Mouse (Mus musculus) layer of hippocampus, adult 2 months (tissue): ENCODE results near the gene Nod1. TPM values are rescaled to one million over a fixed set of nuclear protein-coding genes. Genes with fewer than 3 reads are reported as not detected.

Experiments used
- DNase-seq, 2 experiments: peaks; one replicate each; pipeline ENCODE4 v3.0.0; 2022; ENCODE audit warnings: low spot score in 2 of 2
- H3K27ac ChIP-seq: fragments of 200-600 bp; 2 replicates; pipeline ENCODE4 v1.8.1; 2022
- H3K4me3 ChIP-seq: fragments of 200-600 bp; 2 replicates; pipeline ENCODE4 v1.8.1; 2022; ENCODE audit warnings: mild to moderate bottlenecking
- CTCF ChIP-seq: fragments of 200-600 bp; conservative IDR thresholded peaks from 2 replicates; pipeline ENCODE4 v1.8.1; 2022; ENCODE audit warnings: antibody characterized with exemption, mild to moderate bottlenecking, moderate library complexity
- total RNA-seq, 2 experiments: library from RNA; stranded (reverse); gene quantifications; 2 replicates each; pipeline ENCODE4 v1.2.3; 2021

Gene Nod1
- total RNA-seq, 2 experiments from 2014 or later: 4.9 TPM

GRCm38 (mm10) chr6:54886195-54886594 lies 86.2 kb downstream of the Nod1 start:
- Histone ChIP-seq H3K4me3 (no peak overlapping the region), H3K27ac (no peak overlapping the region)
- no peak for DNase-seq
- TF ChIP-seq CTCF: no peak

DNA sequence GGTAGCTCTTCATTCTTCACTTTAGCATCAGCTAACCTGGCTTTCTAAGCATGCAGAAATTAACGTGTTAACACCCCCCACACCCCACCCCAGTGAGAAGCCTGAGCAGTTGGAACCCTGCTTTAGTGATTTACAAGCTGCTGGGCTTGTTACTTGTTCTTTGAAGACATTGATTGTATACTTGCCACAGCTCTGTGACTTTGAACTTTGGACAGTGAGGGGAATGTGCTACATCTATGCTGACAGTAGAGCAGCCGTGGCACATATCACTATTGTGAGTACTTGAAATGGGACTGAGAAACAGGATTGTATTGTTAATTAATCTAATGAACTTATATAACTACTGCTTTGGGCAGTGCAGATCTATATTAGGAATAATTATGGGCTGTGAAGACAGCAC lies 89.0 kb downstream of the Nod1 start:
- TF ChIP-seq CTCF: no peak
- Histone ChIP-seq H3K4me3 (no peak overlapping the region), H3K27ac (no peak overlapping the region)
- no peak for DNase-seq

DNA sequence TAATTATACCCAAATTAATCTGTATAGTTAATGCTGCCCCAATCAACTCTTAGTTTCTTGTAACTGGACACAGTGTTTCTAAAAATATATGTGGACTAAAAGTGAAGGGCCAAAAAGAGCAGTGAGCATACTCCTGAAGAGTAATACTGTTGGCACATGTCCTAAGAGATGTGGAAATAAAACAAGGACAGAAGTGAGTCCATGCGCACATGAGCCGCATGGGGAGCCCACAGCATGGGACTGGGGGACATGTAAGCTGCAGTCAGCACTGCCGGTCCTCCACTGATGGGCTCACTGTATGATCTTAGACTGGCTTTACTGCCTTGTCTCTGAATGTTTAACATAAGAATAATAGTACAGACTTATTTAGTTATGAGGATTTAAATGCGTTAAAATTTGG lies 92.3 kb downstream of the Nod1 start:
- no peak overlapping the region for H3K27ac ChIP-seq
- no peak for DNase-seq
- H3K4me3 ChIP-seq: no peak overlapping the region
- no peak for TF ChIP-seq CTCF

GRCm38 (mm10) chr6:54878546-54878945 lies 93.9 kb downstream of the Nod1 start:
- DNase-seq: no peak
- no peak overlapping the region for H3K4me3 ChIP-seq
- no peak overlapping the region for H3K27ac ChIP-seq
- TF ChIP-seq CTCF: no peak

GRCm38 (mm10) chr6:54877651-54878050 lies 94.8 kb downstream of the Nod1 start:
- Histone ChIP-seq H3K27ac (no peak overlapping the region), H3K4me3 (no peak overlapping the region)
- DNase-seq: no peak
- no peak for TF ChIP-seq CTCF

DNA sequence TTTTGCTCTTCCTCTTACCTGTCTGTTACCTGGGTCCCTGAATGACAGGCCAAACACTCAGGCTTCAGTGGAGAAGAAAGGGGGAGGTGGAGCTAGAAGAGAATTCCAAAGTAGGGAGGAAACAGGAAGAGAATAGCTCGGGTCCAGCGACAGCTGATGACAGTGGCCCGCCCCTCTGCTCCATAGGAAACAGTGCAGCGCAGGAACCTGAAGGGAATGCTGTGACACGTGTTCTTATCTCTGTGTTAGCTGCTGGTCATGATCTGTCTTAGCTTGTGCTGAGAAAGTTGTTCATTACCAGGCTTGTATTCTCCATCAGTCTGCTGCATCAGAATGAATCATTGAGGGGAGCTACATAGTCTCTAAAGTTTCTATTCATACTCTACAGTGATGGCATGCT lies 95.6 kb downstream of the Nod1 start:
- H3K4me3 ChIP-seq: no peak overlapping the region
- DNase-seq: no peak
- TF ChIP-seq CTCF: no peak
- no peak overlapping the region for H3K27ac ChIP-seq

Other genes with a start within 250 kb of the Nod1 start
- 10 to 100 TPM; 23.1 to 24.6 TPM for gene Znrf2, start 155.7 kb downstream of the Nod1 start, total RNA-seq
- gene Ggct, start 20.3 kb upstream of the Nod1 start, total RNA-seq: 10 to 100 TPM; 36.0 to 38.0 TPM
- 100 to 1,000 TPM; 131 to 134 TPM for gene Gars, start 65.4 kb upstream of the Nod1 start, total RNA-seq
- 1 to 10 TPM; 2.8 to 4.2 TPM for gene Crhr2, start 160.4 kb upstream of the Nod1 start, total RNA-seq
- 1 to 10 TPM; 1.5 to 1.8 TPM for gene Inmt, start 202.4 kb upstream of the Nod1 start, total RNA-seq
- gene Mindy4, start 230.8 kb upstream of the Nod1 start, total RNA-seq: 10 to 100 TPM; 13.0 to 14.5 TPM